Mouse (Mus musculus): ENCODE data around the gene Dclre1a. TPM values are rescaled to one million over a fixed set of nuclear protein-coding genes. Genes with fewer than 3 reads are reported as not detected.
"Not testable (repeated sequence)": the region's sequence is repeated elsewhere in the genome, so short reads cannot be mapped to it uniquely, and the experiment has no call there.

Gene Dclre1a
- polyA plus RNA-seq, 1 experiment from 2014 or later: 19.8 TPM

DNA sequence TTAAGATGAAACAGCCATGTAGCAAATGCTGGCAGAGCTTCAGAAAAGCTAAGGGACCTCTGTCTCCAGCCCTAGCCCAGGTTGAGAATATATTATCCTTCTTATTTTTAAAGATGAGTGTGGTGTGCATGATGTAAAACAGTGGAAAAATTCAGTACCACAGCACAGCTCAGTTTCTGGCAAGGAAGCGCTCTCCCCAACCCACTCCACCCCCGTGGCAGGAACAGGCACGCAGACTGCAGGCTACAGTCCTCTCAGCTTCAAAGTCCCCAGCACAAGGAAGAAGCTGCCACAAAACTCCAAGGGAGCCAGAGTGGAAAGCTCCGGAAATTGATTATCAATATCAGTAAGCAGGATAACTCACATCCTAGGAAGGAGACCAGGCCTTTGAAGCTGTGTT is 36.8 kb downstream of the Dclre1a start:
- H3K9me3 ChIP-seq (ENCODE audit: control insufficient read depth, low read length); H3K27ac ChIP-seq (ENCODE audit: low read depth, low read length); ATAC-seq (ENCODE audit: low FRiP score, low TSS enrichment); H3K4me1 ChIP-seq (ENCODE audit: control insufficient read depth, insufficient read depth, low read length); H3K9ac ChIP-seq (ENCODE audit: low read depth, low read length); H3K4me3 ChIP-seq (ENCODE audit: low read length); H3K36me3 ChIP-seq (ENCODE audit: control insufficient read depth, insufficient read depth, low read length); H3K27me3 ChIP-seq (ENCODE audit: control insufficient read depth, insufficient read depth, low read length); H3K4me2 ChIP-seq (replicated peaks; ENCODE audit: low read depth, low read length): not testable (repeated sequence)
- WGBS: no CpG with 5 or more reads among the region's 4 CpGs

DNA sequence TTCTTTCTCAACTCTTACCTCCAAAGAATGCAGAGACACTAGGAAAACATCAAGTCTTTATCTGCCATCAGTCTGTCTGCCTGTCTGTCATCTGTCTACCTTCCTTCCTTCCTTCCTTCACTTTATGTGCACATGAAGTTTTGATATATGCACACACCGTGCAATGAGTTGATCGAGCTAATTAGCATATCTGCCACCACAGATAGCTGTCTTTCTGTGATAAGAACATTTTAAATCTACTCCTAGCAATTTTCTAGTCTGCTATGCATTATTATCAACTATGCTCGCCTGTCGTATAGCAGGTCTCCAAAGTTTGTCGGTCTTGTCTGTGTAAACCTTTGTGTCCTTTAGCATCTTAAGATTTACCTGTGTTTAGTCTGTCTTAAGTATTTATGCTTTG is 44.5 kb downstream of the Dclre1a start:
- H3K4me1 ChIP-seq (ENCODE audit: control insufficient read depth, insufficient read depth, low read length); H3K9me3 ChIP-seq (ENCODE audit: control insufficient read depth, low read length); H3K9ac ChIP-seq (ENCODE audit: low read depth, low read length); H3K4me2 ChIP-seq (replicated peaks; ENCODE audit: low read depth, low read length); H3K27ac ChIP-seq (ENCODE audit: low read depth, low read length); ATAC-seq (ENCODE audit: low FRiP score, low TSS enrichment); H3K27me3 ChIP-seq (ENCODE audit: control insufficient read depth, insufficient read depth, low read length); H3K36me3 ChIP-seq (ENCODE audit: control insufficient read depth, insufficient read depth, low read length); H3K4me3 ChIP-seq (ENCODE audit: low read length): not testable (repeated sequence)
- no CpG with 5 or more reads among the region's 5 CpGs for whole genome bisulfite sequencing

DNA sequence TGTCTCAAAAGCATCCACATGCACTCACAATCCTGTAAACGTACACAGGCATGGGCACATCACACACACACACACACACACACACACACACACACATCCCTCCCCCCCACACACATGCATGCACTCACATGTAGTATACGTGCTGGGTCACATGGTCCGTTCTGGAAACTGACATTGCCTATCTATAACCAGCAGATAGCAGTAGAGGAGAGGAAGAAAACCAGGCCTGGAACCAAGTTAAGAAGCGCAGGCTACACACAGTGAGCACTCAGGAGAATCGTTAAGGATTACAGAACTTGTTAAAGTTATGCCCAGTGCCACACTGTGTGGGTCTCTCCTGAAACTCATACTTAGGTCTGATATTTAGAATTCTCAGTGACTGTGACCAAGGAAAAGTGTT is 45.0 kb downstream of the Dclre1a start:
- H3K36me3 ChIP-seq (ENCODE audit: control insufficient read depth, insufficient read depth, low read length); H3K4me1 ChIP-seq (ENCODE audit: control insufficient read depth, insufficient read depth, low read length); H3K4me2 ChIP-seq (replicated peaks; ENCODE audit: low read depth, low read length); H3K9me3 ChIP-seq (ENCODE audit: control insufficient read depth, low read length); ATAC-seq (ENCODE audit: low FRiP score, low TSS enrichment); H3K9ac ChIP-seq (ENCODE audit: low read depth, low read length); H3K4me3 ChIP-seq (ENCODE audit: low read length); H3K27ac ChIP-seq (ENCODE audit: low read depth, low read length); H3K27me3 ChIP-seq (ENCODE audit: control insufficient read depth, insufficient read depth, low read length): not testable (repeated sequence)
- no CpG with 5 or more reads among the region's 5 CpGs for WGBS

DNA sequence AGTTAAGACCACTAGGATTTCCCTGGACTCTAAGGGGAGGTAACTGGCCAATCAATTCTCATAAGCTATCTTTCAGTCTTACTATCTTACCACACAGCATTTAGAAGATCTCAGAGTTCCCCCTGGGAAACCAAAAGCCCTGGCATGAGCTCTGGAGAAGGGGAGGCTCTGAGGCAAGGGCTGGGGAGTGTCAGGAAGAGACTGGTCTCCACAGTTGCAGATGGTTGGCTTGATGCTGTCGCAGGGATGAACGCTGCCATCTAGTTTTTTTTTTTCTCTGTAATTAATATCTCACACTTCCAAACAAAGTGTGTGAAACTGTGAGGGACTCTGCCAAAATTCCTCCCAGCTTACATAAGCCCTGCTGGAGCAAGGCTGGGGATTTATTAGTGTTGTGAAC is 53.9 kb downstream of the Dclre1a start:
- H3K4me1 ChIP-seq (ENCODE audit: control insufficient read depth, insufficient read depth, low read length); H3K4me3 ChIP-seq (ENCODE audit: low read length); H3K27ac ChIP-seq (ENCODE audit: low read depth, low read length); ATAC-seq (ENCODE audit: low FRiP score, low TSS enrichment); H3K9me3 ChIP-seq (ENCODE audit: control insufficient read depth, low read length); H3K27me3 ChIP-seq (ENCODE audit: control insufficient read depth, insufficient read depth, low read length); H3K9ac ChIP-seq (ENCODE audit: low read depth, low read length); H3K36me3 ChIP-seq (ENCODE audit: control insufficient read depth, insufficient read depth, low read length); H3K4me2 ChIP-seq (replicated peaks; ENCODE audit: low read depth, low read length): not testable (repeated sequence)
- no CpG with 5 or more reads among the region's 2 CpGs for WGBS

DNA sequence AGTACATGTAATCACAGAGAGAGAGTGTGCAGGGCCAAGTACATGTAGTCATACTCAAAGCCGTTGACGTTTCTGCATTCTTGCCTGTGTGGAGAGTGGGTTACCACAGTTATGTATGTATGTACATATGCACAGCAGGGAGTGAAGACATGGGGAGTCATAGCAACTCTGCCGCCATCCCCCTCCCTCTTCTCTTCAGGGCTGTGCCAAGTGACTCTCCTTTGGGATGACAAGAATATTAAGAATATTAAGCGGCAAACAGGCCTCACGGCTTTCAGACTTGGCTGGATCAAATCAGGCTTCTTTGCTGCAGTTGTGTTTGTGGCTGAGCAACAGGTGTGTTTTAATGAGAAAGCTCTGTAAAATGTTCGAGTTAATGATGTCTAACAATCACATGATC is 58.4 kb downstream of the Dclre1a start:
- no peak overlapping the region for H3K9ac ChIP-seq (ENCODE audit: low read depth, low read length)
- H3K36me3 ChIP-seq (ENCODE audit: control insufficient read depth, insufficient read depth, low read length): no peaks in the 10 kb centered on the region
- 90% methylated on average over 6 of the region's 6 CpGs for WGBS
- H3K4me3 ChIP-seq (ENCODE audit: low read length): no peak overlapping the region
- H3K27ac ChIP-seq (ENCODE audit: low read depth, low read length): no peak overlapping the region
- no peaks in the 10 kb centered on the region for H3K9me3 ChIP-seq (ENCODE audit: control insufficient read depth, low read length)
- no peak for ATAC-seq (ENCODE audit: low FRiP score, low TSS enrichment)
- no peaks in the 10 kb centered on the region for H3K27me3 ChIP-seq (ENCODE audit: control insufficient read depth, insufficient read depth, low read length)
- peaks cover 12% of the 10 kb centered on the region; the same call in 1 of the 2 replicates for H3K4me1 ChIP-seq (ENCODE audit: control insufficient read depth, insufficient read depth, low read length)
- no peak overlapping the region for H3K4me2 ChIP-seq (replicated peaks; ENCODE audit: low read depth, low read length)

DNA sequence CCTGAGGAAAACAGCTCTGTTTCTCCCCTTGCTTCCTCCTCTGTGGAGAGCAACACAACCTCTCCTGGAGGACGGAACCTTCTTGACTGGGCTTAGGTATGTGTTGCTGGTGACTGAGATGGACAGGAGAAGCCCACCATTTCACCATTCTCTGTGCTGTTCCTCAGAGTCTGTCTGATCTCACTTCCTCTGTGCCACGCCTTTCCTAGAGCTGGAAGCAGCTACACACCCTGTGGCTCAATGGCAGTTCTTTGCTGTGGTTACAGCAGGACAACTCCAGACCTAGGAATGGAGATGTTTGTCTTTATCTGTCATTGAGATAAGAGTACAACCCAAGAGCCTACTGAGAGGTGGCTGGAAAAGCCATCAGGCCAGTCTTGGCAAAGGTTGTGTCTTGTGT is 60.7 kb downstream of the Dclre1a start:
- Histone ChIP-seq H3K27me3 (ENCODE audit: control insufficient read depth, insufficient read depth, low read length) (no peaks in the 10 kb centered on the region), H3K4me2 (replicated peaks; ENCODE audit: low read depth, low read length) (no peak overlapping the region), H3K9ac (ENCODE audit: low read depth, low read length) (no peak overlapping the region), H3K9me3 (ENCODE audit: control insufficient read depth, low read length) (no peaks in the 10 kb centered on the region), H3K27ac (ENCODE audit: low read depth, low read length) (no peak overlapping the region), H3K36me3 (ENCODE audit: control insufficient read depth, insufficient read depth, low read length) (no peaks in the 10 kb centered on the region), H3K4me1 (ENCODE audit: control insufficient read depth, insufficient read depth, low read length) (peaks cover 12% of the 10 kb centered on the region; the same call in 1 of the 2 replicates), H3K4me3 (ENCODE audit: low read length) (no peak overlapping the region)
- 96% methylated on average over 2 of the region's 2 CpGs for WGBS
- ATAC-seq (ENCODE audit: low FRiP score, low TSS enrichment): no peak

DNA sequence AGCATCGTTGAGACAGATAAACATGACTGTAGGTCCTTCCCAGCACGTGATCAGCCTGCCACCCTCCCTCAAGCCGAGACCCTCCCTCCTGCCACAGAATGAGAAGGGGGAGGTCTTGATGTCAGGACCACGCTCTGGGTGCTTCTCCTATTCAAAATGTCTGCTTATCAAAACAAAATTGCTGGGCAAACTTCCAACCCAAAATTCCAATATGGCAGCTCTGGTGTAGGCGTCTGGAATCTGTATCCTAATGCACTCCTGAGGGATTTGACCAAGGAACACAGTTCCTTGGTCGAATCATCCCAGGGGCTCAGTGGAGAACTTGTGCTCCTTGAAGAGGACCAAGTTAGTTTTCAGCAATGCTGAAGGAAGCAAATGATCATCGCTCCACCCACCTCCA is 61.1 kb downstream of the Dclre1a start:
- Histone ChIP-seq H3K4me1 (ENCODE audit: control insufficient read depth, insufficient read depth, low read length) (peaks cover 12% of the 10 kb centered on the region; the same call in 1 of the 2 replicates), H3K9ac (ENCODE audit: low read depth, low read length) (no peak overlapping the region), H3K9me3 (ENCODE audit: control insufficient read depth, low read length) (no peaks in the 10 kb centered on the region), H3K27ac (ENCODE audit: low read depth, low read length) (no peak overlapping the region), H3K27me3 (ENCODE audit: control insufficient read depth, insufficient read depth, low read length) (no peaks in the 10 kb centered on the region), H3K36me3 (ENCODE audit: control insufficient read depth, insufficient read depth, low read length) (no peaks in the 10 kb centered on the region), H3K4me2 (replicated peaks; ENCODE audit: low read depth, low read length) (no peak overlapping the region), H3K4me3 (ENCODE audit: low read length) (no peak overlapping the region)
- no peak for ATAC-seq (ENCODE audit: low FRiP score, low TSS enrichment)
- WGBS: 62% methylated on average over 7 of the region's 7 CpGs

DNA sequence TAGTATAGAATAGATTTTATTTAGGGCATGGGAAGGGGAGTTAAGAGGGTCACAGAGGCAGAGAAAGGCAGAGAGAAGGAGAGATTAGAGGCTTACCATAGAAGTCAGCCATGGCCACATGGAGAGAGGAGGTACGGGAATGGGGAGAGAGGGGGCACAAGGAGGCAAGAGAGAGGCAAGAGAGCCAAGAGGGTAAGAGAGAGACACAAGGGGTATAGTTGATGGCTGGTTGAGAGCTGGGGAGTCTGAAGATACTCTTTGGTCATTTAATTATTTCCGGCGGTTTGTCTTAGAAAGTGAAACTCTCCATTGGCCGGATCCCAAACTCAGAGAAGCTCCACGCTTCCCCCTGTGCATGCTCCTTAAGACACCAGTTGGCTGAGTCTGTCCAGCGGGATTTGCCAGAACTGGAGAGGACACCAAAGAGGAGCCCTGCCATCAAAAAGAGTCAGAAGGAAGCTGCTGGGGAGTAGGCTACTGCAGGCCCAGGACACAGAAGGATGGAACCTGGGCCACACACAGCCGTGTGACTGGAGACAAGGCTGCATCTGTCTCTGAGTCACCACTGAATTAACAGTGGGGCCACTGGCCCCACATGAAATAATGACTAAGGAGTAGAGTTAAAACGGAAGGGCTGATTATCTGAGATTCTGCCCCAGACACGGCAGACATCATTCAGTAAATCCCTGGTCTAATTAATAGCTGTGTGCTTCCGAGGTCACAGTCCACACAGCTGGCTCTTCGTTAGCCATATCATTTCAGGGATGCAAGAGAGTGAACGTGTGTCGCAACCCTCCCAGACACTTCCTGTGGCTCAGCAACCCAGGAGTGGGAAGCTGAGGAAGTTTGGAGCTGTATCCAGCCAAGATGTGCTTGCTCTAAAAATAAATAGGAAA is 62.4 kb downstream of the Dclre1a start:
- peaks cover 12% of the 10 kb centered on the region; the same call in 1 of the 2 replicates for H3K4me1 ChIP-seq (ENCODE audit: control insufficient read depth, insufficient read depth, low read length)

DNA sequence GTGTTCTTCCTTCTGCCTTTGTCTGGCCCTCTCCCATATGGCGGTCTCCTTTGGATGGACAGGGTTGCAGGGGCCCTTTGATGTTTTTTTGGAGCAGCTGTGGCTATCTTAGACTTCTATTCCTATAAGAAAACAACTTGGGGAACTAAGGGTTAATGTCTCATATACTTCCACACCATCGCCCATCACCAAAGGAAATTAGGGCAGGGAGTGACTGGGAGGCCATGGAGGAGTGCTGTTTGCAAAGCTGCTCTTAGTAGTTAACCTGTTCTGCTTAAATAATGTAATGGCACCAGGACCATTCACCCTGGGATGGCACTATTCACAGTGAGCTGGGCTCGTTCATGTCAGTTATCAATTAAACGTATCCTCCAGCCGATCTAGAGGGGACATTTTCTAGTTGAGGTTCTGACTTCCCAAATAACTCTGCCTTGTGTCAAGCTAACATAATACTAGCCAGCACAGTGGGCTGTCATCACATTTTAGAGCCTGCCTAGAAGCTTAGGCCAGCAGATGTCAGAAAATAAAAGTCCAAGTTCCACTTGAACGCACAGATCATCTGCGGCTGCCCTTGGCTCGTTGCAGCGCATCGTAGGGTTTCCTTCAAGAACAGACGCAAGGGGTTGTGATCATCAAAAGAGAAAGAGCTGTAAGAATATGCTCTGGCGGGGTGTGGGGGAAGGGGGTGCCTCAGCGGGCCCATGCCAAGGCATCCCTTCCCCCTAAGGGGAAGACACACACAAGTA is 63.2 kb downstream of the Dclre1a start:
- no peaks in the 10 kb centered on the region for H3K27me3 ChIP-seq (ENCODE audit: control insufficient read depth, insufficient read depth, low read length)
- H3K4me2 ChIP-seq (replicated peaks; ENCODE audit: low read depth, low read length): no peak overlapping the region
- no peak overlapping the region for H3K4me3 ChIP-seq (ENCODE audit: low read length)
- 31% methylated on average over 13 of the region's 13 CpGs for WGBS
- H3K36me3 ChIP-seq (ENCODE audit: control insufficient read depth, insufficient read depth, low read length): no peaks in the 10 kb centered on the region
- H3K9ac ChIP-seq (ENCODE audit: low read depth, low read length): no peak overlapping the region
- H3K9me3 ChIP-seq (ENCODE audit: control insufficient read depth, low read length): no peaks in the 10 kb centered on the region
- H3K4me1 ChIP-seq (ENCODE audit: control insufficient read depth, insufficient read depth, low read length): peaks cover 12% of the 10 kb centered on the region; the same call in 1 of the 2 replicates
- no peak for ATAC-seq (ENCODE audit: low FRiP score, low TSS enrichment)
- H3K27ac ChIP-seq (ENCODE audit: low read depth, low read length): no peak overlapping the region

More for the DNA sequence above, 62.4 kb downstream of the Dclre1a start:
- no peaks in the 10 kb centered on the region for H3K9me3 ChIP-seq (ENCODE audit: control insufficient read depth, low read length)
- no peaks in the 10 kb centered on the region for H3K27me3 ChIP-seq (ENCODE audit: control insufficient read depth, insufficient read depth, low read length)
- H3K4me3 ChIP-seq (ENCODE audit: low read length): no peak overlapping the region
- ATAC-seq (ENCODE audit: low FRiP score, low TSS enrichment): peak; percentile 35; the same call in 1 of the 2 replicates
- H3K9ac ChIP-seq (ENCODE audit: low read depth, low read length): no peak overlapping the region
- H3K36me3 ChIP-seq (ENCODE audit: control insufficient read depth, insufficient read depth, low read length): no peaks in the 10 kb centered on the region
- 49% methylated on average over 13 of the region's 13 CpGs for WGBS
- H3K4me2 ChIP-seq (replicated peaks; ENCODE audit: low read depth, low read length): no peak overlapping the region; the same call in 1 of the 2 replicates
- peak overlapping the region; percentile 19; the same call in 1 of the 2 replicates for H3K27ac ChIP-seq (ENCODE audit: low read depth, low read length)
